Mouse (Mus musculus): Measurements from ENCODE around the gene Hmx1. TPM values are rescaled to one million over a fixed set of nuclear protein-coding genes. Genes with fewer than 3 reads are reported as not detected.

Gene Hmx1
- total and polyA plus RNA-seq, 3 experiments, result not detected

DNA sequence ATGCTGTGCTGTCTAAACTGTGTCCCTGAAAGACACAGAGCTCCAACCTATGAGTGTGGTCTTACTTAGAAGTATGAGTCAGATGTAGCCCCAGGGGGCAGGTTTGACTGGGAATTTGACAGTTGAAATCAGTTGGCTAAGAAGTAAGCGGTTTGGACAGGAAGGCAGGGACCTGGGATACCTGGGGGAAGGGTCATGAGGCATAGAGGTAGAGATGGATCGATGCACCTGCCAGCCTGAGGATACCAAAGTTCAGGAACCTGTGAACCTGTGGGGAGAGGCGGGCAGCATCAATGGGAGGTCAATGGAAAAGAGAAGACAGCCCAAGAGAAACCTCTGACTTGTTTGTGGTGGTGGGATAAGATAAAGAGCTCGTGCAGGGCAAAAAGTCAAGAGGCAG is 32.7 kb downstream of the Hmx1 start:
- Histone ChIP-seq H3K4me3 (ENCODE audit: control insufficient read depth in 1 of 2, insufficient read depth in 1 of 2, low read depth in 2 of 2, low read length in 2 of 2) (no peak overlapping the region), H3K9me3 (replicated peaks; ENCODE audit: insufficient read depth, low read length) (no peaks in the 10 kb centered on the region), H3K27ac (ENCODE audit: control insufficient read depth, low read depth, low read length) (no peak overlapping the region), H3K36me3 (ENCODE audit: control insufficient read depth in 1 of 2, insufficient read depth in 2 of 2, low read length in 2 of 2) (no peaks in the 10 kb centered on the region), H3K79me2 (ENCODE audit: control insufficient read depth, insufficient read depth, low read length, poor library complexity) (no peaks in the 10 kb centered on the region), H3K4me1 (ENCODE audit: control insufficient read depth in 1 of 2, insufficient read depth in 2 of 2, low read length in 2 of 2) (no peaks in the 10 kb centered on the region), H3K9ac (ENCODE audit: control insufficient read depth, low read depth, low read length, poor library complexity, severe bottlenecking) (no peak overlapping the region), H3K27me3 (ENCODE audit: control insufficient read depth in 1 of 2, insufficient read depth in 2 of 2, low read length in 2 of 2) (no peaks in the 10 kb centered on the region)
- DNase-seq (ENCODE audit: low read depth, low spot score), result no peak
- TF ChIP-seq GABPA (IDR thresholded peaks at IDR 0.05; ENCODE audit: low read depth, low read length) (no peak), CHD1 (IDR thresholded peaks at IDR 0.05; ENCODE audit: low read depth, low read length) (no peak), NRF1 (IDR thresholded peaks at IDR 0.05; ENCODE audit: insufficient read depth, low read depth, low read length, poor library complexity, severe bottlenecking) (no peak), MAZ (IDR thresholded peaks at IDR 0.05; ENCODE audit: low read depth, low read length) (no peak), ETS1 (IDR thresholded peaks at IDR 0.05; ENCODE audit: low read depth, low read length) (no peak), MAX (IDR thresholded peaks at IDR 0.05; ENCODE audit: low read length) (no peak), KAT2A (conservative IDR thresholded peaks at IDR 0.05; ENCODE audit: low read depth, low read length) (no peak), MYB (IDR thresholded peaks at IDR 0.05; ENCODE audit: low read depth, low read length) (no peak), SIN3A (IDR thresholded peaks at IDR 0.05; ENCODE audit: low read length) (no peak), NELFE (IDR thresholded peaks at IDR 0.05; ENCODE audit: low read depth, low read length) (no peak), ZC3H11A (IDR thresholded peaks at IDR 0.05; ENCODE audit: low read depth, low read length) (no peak), ZNF384 (IDR thresholded peaks at IDR 0.05; ENCODE audit: low read depth, low read length) (no peak)

DNA sequence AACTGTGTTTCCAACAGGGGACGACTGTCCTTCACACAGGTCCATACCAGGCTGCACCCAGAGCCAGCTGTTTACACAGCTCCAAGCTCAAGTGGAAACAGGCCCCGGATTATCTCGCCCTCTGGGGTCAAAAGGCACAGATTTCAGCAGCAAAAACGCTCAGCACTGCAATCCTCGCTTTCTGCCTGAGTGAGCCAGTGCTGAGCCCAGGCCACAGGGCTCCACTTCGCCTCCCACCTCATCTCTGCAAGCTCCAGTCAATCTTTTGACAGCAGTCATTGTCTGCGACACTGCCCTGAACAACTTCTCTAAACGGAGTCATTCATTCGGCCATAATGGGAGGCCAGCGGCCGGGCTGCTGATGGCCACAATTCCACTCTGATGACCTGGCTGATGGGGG is 36.3 kb downstream of the Hmx1 start:
- Histone ChIP-seq H3K4me3 (ENCODE audit: control insufficient read depth in 1 of 2, insufficient read depth in 1 of 2, low read depth in 2 of 2, low read length in 2 of 2) (no peak overlapping the region), H3K4me1 (ENCODE audit: control insufficient read depth in 1 of 2, insufficient read depth in 2 of 2, low read length in 2 of 2) (no peaks in the 10 kb centered on the region), H3K36me3 (ENCODE audit: control insufficient read depth in 1 of 2, insufficient read depth in 2 of 2, low read length in 2 of 2) (no peaks in the 10 kb centered on the region), H3K27ac (ENCODE audit: control insufficient read depth, low read depth, low read length) (no peak overlapping the region), H3K79me2 (ENCODE audit: control insufficient read depth, insufficient read depth, low read length, poor library complexity) (no peaks in the 10 kb centered on the region), H3K9ac (ENCODE audit: control insufficient read depth, low read depth, low read length, poor library complexity, severe bottlenecking) (no peak overlapping the region), H3K9me3 (replicated peaks; ENCODE audit: insufficient read depth, low read length) (no peaks in the 10 kb centered on the region), H3K27me3 (ENCODE audit: control insufficient read depth in 1 of 2, insufficient read depth in 2 of 2, low read length in 2 of 2) (no peaks in the 10 kb centered on the region)
- no peak for DNase-seq (ENCODE audit: low read depth, low spot score)
- TF ChIP-seq MAX (IDR thresholded peaks at IDR 0.05; ENCODE audit: low read length) (no peak), SIN3A (IDR thresholded peaks at IDR 0.05; ENCODE audit: low read length) (no peak), NRF1 (IDR thresholded peaks at IDR 0.05; ENCODE audit: insufficient read depth, low read depth, low read length, poor library complexity, severe bottlenecking) (no peak), POLR2A (IDR thresholded peaks at IDR 0.05; ENCODE audit: control insufficient read depth in 1 of 2, insufficient read depth in 1 of 2, low read depth in 1 of 2, low read length in 2 of 2, poor library complexity in 1 of 2) (no peak)

DNA sequence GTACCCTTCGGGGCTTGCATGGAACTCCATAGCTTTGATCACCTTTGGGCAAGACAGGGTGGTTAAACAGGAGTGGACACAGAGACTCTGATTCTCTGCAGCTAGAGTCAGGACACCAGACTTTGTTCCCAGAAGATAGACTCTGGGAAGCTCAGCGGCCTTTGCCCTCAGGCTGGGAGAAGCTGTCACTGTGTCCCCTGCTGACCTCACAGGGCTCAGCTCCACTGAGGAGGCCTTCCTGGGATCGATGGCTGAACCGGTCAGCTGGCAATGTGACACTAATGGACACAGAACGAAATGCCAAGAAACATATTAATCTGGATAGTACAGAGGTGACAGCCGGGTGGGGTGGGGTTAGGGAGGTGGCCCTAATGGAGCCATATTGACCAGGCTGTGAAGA is 39.0 kb downstream of the Hmx1 start:
- no peak overlapping the region for H3K4me3 ChIP-seq (ENCODE audit: control insufficient read depth in 1 of 2, insufficient read depth in 1 of 2, low read depth in 2 of 2, low read length in 2 of 2)
- H3K4me1 ChIP-seq (ENCODE audit: control insufficient read depth in 1 of 2, insufficient read depth in 2 of 2, low read length in 2 of 2), result no peaks in the 10 kb centered on the region
- no peaks in the 10 kb centered on the region for H3K36me3 ChIP-seq (ENCODE audit: control insufficient read depth in 1 of 2, insufficient read depth in 2 of 2, low read length in 2 of 2)
- no peak overlapping the region for H3K9ac ChIP-seq (ENCODE audit: control insufficient read depth, low read depth, low read length, poor library complexity, severe bottlenecking)
- H3K79me2 ChIP-seq (ENCODE audit: control insufficient read depth, insufficient read depth, low read length, poor library complexity), result no peaks in the 10 kb centered on the region
- DNase-seq (ENCODE audit: low read depth, low spot score), result no peak
- H3K27me3 ChIP-seq (ENCODE audit: control insufficient read depth in 1 of 2, insufficient read depth in 2 of 2, low read length in 2 of 2), result no peaks in the 10 kb centered on the region
- no peaks in the 10 kb centered on the region for H3K9me3 ChIP-seq (replicated peaks; ENCODE audit: insufficient read depth, low read length)
- no peak overlapping the region for H3K27ac ChIP-seq (ENCODE audit: control insufficient read depth, low read depth, low read length)
- TF ChIP-seq GATA1 (IDR thresholded peaks at IDR 0.05; ENCODE audit: low read depth, low read length) (no peak), RAD21 (IDR thresholded peaks at IDR 0.05; ENCODE audit: low read depth, low read length) (no peak), E2F4 (IDR thresholded peaks at IDR 0.05; ENCODE audit: borderline replicate concordance, low read depth, low read length) (no peak), TCF12 (IDR thresholded peaks at IDR 0.05; ENCODE audit: low read depth, low read length) (no peak), JUND (IDR thresholded peaks at IDR 0.05; ENCODE audit: low read depth, low read length) (no peak), CHD2 (IDR thresholded peaks at IDR 0.05; ENCODE audit: low read length) (no peak), MAX (IDR thresholded peaks at IDR 0.05; ENCODE audit: low read length) (no peak), POLR2A (IDR thresholded peaks at IDR 0.05; ENCODE audit: control insufficient read depth in 1 of 2, insufficient read depth in 1 of 2, low read depth in 1 of 2, low read length in 2 of 2, poor library complexity in 1 of 2) (no peak), MEF2A (IDR thresholded peaks at IDR 0.05; ENCODE audit: extremely low read depth, insufficient replicate concordance, low read depth, low read length, poor library complexity, severe bottlenecking) (no peak), USF2 (IDR thresholded peaks at IDR 0.05; ENCODE audit: borderline replicate concordance in 1 of 2, insufficient read depth in 1 of 2, low read depth in 1 of 2, low read length in 2 of 2) (no peak), SMC3 (IDR thresholded peaks at IDR 0.05; ENCODE audit: low read depth, low read length) (no peak), KAT2A (conservative IDR thresholded peaks at IDR 0.05; ENCODE audit: low read depth, low read length) (no peak), NRF1 (IDR thresholded peaks at IDR 0.05; ENCODE audit: insufficient read depth, low read depth, low read length, poor library complexity, severe bottlenecking) (no peak), ETS1 (IDR thresholded peaks at IDR 0.05; ENCODE audit: low read depth, low read length) (no peak), MXI1 (IDR thresholded peaks at IDR 0.05; ENCODE audit: low read depth, low read length) (no peak), ZNF384 (IDR thresholded peaks at IDR 0.05; ENCODE audit: low read depth, low read length) (no peak), TBP (IDR thresholded peaks at IDR 0.05; ENCODE audit: low read depth, low read length) (no peak), USF1 (IDR thresholded peaks at IDR 0.05; ENCODE audit: low read depth, low read length) (no peak)

All from MEL (cell line).